Mouse (Mus musculus): ENCODE results near the gene Hpf1. TPM values are rescaled to one million over a fixed set of nuclear protein-coding genes. Genes with fewer than 3 reads are reported as not detected.

The Hpf1 gene
- polyA plus RNA-seq, 1 experiment, result 6.5 TPM

DNA sequence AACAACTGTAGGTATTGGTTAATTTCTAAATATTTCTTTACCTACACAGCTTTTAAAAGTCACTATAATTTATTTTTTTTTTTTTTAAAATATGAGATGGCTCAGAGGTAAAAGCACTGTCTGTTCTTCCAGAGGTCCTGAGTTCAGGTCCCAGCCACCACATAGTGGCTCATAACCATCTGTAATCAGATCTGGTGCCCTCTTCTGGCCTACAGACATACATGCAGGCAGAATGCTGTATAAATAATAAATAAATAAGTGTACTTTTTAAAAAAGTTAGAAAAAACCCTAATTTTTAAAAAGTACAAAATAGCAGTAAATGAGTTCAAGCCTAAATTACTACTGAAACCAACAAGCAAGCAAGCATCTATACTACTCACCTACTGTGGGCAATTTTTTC lies 43.4 kb downstream of the Hpf1 start:
- 0 out of 2 replicates have a peak, but pooled peaks have one; percentile 17 for TF ChIP-seq CTCF (conservative IDR thresholded peaks at IDR 0.05; ENCODE audit: insufficient read depth, insufficient read length, low read depth, low read length)
- TF ChIP-seq POLR2A (IDR thresholded peaks at IDR 0.05; ENCODE audit: low read depth, low read length), result no peak
- Histone ChIP-seq H3K4me3 (ENCODE audit: insufficient read depth, low read depth, low read length) (no peak overlapping the region), H3K27ac (ENCODE audit: insufficient read depth, low read depth, low read length) (no peak overlapping the region), H3K27me3 (replicated peaks; ENCODE audit: control insufficient read depth, insufficient read depth, low read length) (no peaks in the 10 kb centered on the region), H3K36me3 (ENCODE audit: control insufficient read depth, insufficient read depth, low read length) (peaks cover 4% of the 10 kb centered on the region), H3K4me1 (ENCODE audit: control insufficient read depth, insufficient read depth, low read length) (peaks cover 5% of the 10 kb centered on the region)
- DNase-seq, result no peak

DNA sequence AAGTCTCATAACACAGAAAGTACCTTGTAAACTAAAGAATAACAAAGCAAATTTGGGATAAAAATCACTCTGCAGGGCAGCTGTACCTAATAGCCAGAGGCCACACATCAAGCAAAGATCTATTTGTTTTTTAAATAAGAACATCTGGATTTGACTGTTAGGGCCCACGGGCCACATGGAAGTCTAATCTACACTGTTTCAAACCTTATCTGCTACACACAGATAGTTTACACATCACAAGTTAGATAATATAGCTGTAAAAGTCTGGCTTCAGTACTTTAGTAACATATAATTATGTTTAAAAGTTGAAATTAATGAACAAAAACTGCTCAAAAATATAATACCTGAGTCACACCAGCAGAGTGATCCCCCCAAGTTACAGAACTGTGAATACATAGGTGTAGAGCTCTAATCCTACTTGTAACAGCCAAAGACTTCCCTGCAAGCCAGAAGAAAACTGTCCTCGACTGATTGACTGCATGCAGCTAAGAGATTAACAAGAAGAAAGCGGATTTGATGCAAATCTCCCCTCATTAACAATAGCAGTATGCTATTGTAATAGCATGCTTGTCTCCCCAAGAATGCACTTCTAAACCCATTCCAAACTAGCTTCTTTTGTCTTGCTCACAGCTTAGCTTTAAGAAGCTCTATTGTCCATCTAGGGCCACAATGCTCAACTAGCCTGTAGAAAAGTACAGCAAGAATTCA lies 48.7 kb downstream of the Hpf1 start:
- H3K4me1 ChIP-seq (ENCODE audit: control insufficient read depth, insufficient read depth, low read length), result peaks cover 5% of the 10 kb centered on the region
- H3K27me3 ChIP-seq (replicated peaks; ENCODE audit: control insufficient read depth, insufficient read depth, low read length), result no peaks in the 10 kb centered on the region
- no peak overlapping the region for H3K4me3 ChIP-seq (ENCODE audit: insufficient read depth, low read depth, low read length)
- DNase-seq, result no peak
- peaks cover 1% of the 10 kb centered on the region; the same call in 1 of the 2 replicates for H3K36me3 ChIP-seq (ENCODE audit: control insufficient read depth, insufficient read depth, low read length)
- no peak overlapping the region for H3K27ac ChIP-seq (ENCODE audit: insufficient read depth, low read depth, low read length)
- 78% methylated on average over 3 of the region's 3 CpGs for WGBS
- TF ChIP-seq POLR2A (IDR thresholded peaks at IDR 0.05; ENCODE audit: low read depth, low read length) (no peak), CTCF (conservative IDR thresholded peaks at IDR 0.05; ENCODE audit: insufficient read depth, insufficient read length, low read depth, low read length) (no peak)

DNA sequence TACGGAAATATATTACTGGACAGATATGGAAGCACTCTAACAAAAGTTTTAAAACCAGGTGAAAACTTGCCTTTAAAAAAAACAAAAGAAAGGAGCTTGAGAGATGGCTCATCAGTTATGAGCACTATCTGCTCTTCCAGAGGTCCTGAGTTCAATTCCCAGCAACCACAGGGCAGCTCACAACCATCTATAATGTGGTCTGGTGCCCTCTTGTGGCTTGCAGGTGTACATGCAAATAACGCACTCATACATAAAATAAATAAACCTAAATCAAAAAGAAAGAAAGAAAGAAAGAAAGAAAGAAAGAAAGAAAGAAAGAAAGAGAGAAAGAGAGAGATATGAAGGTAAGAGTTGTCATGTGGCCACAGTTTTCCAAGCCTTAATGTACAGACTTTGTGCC lies 52.6 kb downstream of the Hpf1 start:
- H3K4me3 ChIP-seq (ENCODE audit: insufficient read depth, low read depth, low read length), result no peak overlapping the region
- no peak overlapping the region for H3K27ac ChIP-seq (ENCODE audit: insufficient read depth, low read depth, low read length)
- H3K4me1 ChIP-seq (ENCODE audit: control insufficient read depth, insufficient read depth, low read length), result no peaks in the 10 kb centered on the region
- TF ChIP-seq POLR2A (IDR thresholded peaks at IDR 0.05; ENCODE audit: low read depth, low read length), result no peak
- TF ChIP-seq CTCF (conservative IDR thresholded peaks at IDR 0.05; ENCODE audit: insufficient read depth, insufficient read length, low read depth, low read length), result 0 out of 2 replicates have a peak, but pooled peaks have one; percentile 7
- H3K27me3 ChIP-seq (replicated peaks; ENCODE audit: control insufficient read depth, insufficient read depth, low read length), result no peaks in the 10 kb centered on the region
- DNase-seq, result no peak
- over 99% methylated on average over 2 of the region's 2 CpGs for WGBS
- H3K36me3 ChIP-seq (ENCODE audit: control insufficient read depth, insufficient read depth, low read length), result no peaks in the 10 kb centered on the region

DNA sequence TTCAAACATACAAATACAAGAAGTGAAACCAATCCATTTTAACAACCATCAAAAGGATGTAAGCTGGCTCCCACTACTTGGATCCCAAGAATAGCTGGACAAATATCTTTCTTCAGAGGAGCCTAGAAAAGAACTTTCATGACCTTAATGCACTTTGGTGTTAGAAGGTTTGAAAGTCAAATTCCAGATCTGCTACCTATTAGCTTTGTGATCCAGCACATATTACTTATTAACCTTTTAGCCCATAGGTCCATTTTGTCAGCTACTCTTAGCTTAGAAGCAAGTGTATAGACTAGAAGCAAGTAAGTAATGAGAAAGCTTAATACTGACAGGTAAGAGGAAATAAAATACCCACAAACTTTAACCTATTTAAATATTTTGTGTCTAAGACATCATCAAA lies 57.3 kb downstream of the Hpf1 start:
- Histone ChIP-seq H3K27me3 (replicated peaks; ENCODE audit: control insufficient read depth, insufficient read depth, low read length) (no peaks in the 10 kb centered on the region), H3K36me3 (ENCODE audit: control insufficient read depth, insufficient read depth, low read length) (no peaks in the 10 kb centered on the region), H3K4me1 (ENCODE audit: control insufficient read depth, insufficient read depth, low read length) (peaks cover 5% of the 10 kb centered on the region; the same call in 1 of the 2 replicates), H3K27ac (ENCODE audit: insufficient read depth, low read depth, low read length) (no peak overlapping the region), H3K4me3 (ENCODE audit: insufficient read depth, low read depth, low read length) (no peak overlapping the region)
- no peak for TF ChIP-seq CTCF (conservative IDR thresholded peaks at IDR 0.05; ENCODE audit: insufficient read depth, insufficient read length, low read depth, low read length)
- TF ChIP-seq POLR2A (IDR thresholded peaks at IDR 0.05; ENCODE audit: low read depth, low read length), result no peak
- DNase-seq, result peak; percentile 35

DNA sequence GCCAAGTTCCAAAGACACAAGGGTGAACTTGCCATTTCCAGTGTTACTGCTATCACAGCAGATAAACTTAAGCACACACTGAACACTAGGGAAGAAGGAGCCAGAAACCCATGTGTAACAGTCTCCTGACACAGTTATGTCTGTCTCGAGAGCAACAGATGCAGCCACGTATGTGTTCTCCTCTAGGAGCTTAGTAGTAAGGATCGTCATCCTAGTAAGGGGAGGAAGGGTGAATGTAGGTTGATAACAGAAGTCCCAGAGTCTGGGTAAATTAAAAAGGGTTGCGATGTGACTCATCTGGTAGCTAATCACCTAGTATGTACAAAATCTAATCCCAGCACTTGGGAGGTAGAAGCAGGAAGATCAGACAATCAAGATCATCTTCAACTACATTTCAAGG lies 59.6 kb downstream of the Hpf1 start:
- H3K36me3 ChIP-seq (ENCODE audit: control insufficient read depth, insufficient read depth, low read length), result no peaks in the 10 kb centered on the region
- H3K27ac ChIP-seq (ENCODE audit: insufficient read depth, low read depth, low read length), result peak overlapping the region; percentile 16; the same call in 1 of the 2 replicates
- peaks cover 9% of the 10 kb centered on the region; the same call in 1 of the 2 replicates for H3K4me1 ChIP-seq (ENCODE audit: control insufficient read depth, insufficient read depth, low read length)
- H3K4me3 ChIP-seq (ENCODE audit: insufficient read depth, low read depth, low read length), result no peak overlapping the region
- DNase-seq, result peak; percentile 25
- no peaks in the 10 kb centered on the region for H3K27me3 ChIP-seq (replicated peaks; ENCODE audit: control insufficient read depth, insufficient read depth, low read length)
- 57% methylated on average over 4 of the region's 4 CpGs for WGBS
- TF ChIP-seq CTCF (conservative IDR thresholded peaks at IDR 0.05; ENCODE audit: insufficient read depth, insufficient read length, low read depth, low read length), result no peak
- TF ChIP-seq POLR2A (IDR thresholded peaks at IDR 0.05; ENCODE audit: low read depth, low read length), result no peak

DNA sequence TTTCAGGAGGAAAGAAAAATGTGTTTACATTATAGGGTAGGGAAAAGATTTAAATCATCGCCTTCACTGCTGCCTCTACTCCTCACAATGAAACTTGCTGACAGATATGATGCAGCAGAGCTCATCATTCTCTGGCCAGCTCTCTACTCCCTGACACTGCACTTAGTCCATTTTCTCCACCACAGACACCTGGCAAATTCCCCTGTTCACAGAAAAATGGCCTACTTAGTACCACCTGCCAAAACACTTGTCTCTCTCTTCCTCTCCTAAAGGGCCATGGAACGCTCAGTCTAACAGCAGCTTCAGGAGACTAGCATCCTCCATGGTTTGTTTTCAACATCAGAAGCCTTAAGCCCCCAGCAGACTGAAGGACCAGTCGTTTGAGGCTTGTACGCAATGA lies 61.1 kb downstream of the Hpf1 start:
- peaks cover 9% of the 10 kb centered on the region; the same call in 1 of the 2 replicates for H3K4me1 ChIP-seq (ENCODE audit: control insufficient read depth, insufficient read depth, low read length)
- no peak for TF ChIP-seq POLR2A (IDR thresholded peaks at IDR 0.05; ENCODE audit: low read depth, low read length)
- no peak overlapping the region for H3K4me3 ChIP-seq (ENCODE audit: insufficient read depth, low read depth, low read length)
- H3K27me3 ChIP-seq (replicated peaks; ENCODE audit: control insufficient read depth, insufficient read depth, low read length), result no peaks in the 10 kb centered on the region
- no peaks in the 10 kb centered on the region for H3K36me3 ChIP-seq (ENCODE audit: control insufficient read depth, insufficient read depth, low read length)
- no peak for DNase-seq
- WGBS, result 82% methylated on average over 4 of the region's 4 CpGs
- no peak overlapping the region for H3K27ac ChIP-seq (ENCODE audit: insufficient read depth, low read depth, low read length)

DNA sequence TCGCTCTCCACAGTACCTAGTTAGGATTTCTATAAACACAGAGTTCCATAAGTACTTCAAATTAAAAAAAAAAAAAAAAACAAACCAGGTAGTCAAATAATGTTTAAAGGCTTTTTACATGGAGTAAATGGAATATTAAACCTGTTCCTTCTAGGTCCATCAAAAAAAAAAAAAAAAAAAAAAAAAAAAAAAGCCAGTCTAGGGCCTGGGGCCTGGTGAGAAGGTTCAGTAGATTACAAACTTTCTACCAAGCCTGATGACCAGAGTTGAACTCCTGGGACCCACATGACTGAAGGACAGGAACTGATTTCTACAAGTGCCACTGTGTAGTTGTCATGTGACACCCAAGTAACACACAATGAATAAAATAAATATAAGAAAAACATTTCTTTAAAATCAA lies 61.5 kb downstream of the Hpf1 start:
- no peak overlapping the region for H3K27ac ChIP-seq (ENCODE audit: insufficient read depth, low read depth, low read length)
- DNase-seq, result no peak
- peaks cover 13% of the 10 kb centered on the region; the same call in 1 of the 2 replicates for H3K4me1 ChIP-seq (ENCODE audit: control insufficient read depth, insufficient read depth, low read length)
- no peaks in the 10 kb centered on the region for H3K36me3 ChIP-seq (ENCODE audit: control insufficient read depth, insufficient read depth, low read length)
- no peak overlapping the region for H3K4me3 ChIP-seq (ENCODE audit: insufficient read depth, low read depth, low read length)
- 97% methylated on average over 1 of the region's 1 CpGs for WGBS
- TF ChIP-seq CTCF (conservative IDR thresholded peaks at IDR 0.05; ENCODE audit: insufficient read depth, insufficient read length, low read depth, low read length) (no peak), POLR2A (IDR thresholded peaks at IDR 0.05; ENCODE audit: low read depth, low read length) (no peak)
- no peaks in the 10 kb centered on the region for H3K27me3 ChIP-seq (replicated peaks; ENCODE audit: control insufficient read depth, insufficient read depth, low read length)

Data from kidney, adult 2 months (tissue).